Mouse (Mus musculus) thymus, postnatal 0 days (tissue): ENCODE results near the gene Rbks. TPM values are rescaled to one million over a fixed set of nuclear protein-coding genes. Genes with fewer than 3 reads are reported as not detected.

Experiments used
- DNase-seq: peaks from one replicate; pipeline ENCODE4 v3.0.0-alpha.2; 2015; ENCODE audit warnings: low spot score
- microRNA-seq: library from miRNA; unstranded; fragments of <30 nt; microRNA quantifications from one replicate; pipeline ENCODE4, GENCODE M21; 2016; ENCODE audit warnings: borderline number of aligned reads
- polyA plus RNA-seq: library from polyadenylated mRNA; unstranded; fragments of >200 nt; fragmentation: Nextera tagmentation; extraction: Ambion mirVana; gene quantifications from 2 replicates; pipeline ENCODE4 v1.2.1, GENCODE M21; 2015

The Rbks gene
- polyA plus RNA-seq, 1 experiment from 2014 or later, result 22.1 TPM

GRCm38 (mm10) chr5:31588016-31588415 lies 109.4 kb downstream of the Rbks start:
- DNase-seq, result no peak

- DNase-seq, result no peak
Observed at GRCm38 (mm10) chr5:31585526-31585925, 111.9 kb downstream of the Rbks start.

DNA sequence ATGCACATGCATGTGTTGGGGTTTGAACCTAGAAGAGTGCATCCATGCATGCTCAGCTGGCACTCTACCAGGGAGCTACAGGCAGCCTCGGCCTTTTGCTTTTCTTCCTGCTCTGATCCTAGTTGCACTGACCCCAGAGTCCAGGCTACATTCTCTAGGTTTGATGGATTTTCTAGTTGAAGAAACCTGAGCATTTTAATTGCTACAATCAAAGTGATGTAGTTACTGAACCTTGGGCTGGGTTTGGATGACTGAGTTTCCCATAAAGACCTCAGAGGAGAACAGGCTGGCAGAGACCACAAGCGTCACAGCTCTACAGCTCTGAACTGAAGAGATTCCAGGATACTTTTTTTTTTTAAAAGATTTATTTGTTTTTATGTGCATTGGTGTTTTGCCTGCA lies 114.2 kb downstream of the Rbks start:
- DNase-seq, result no peak

DNA sequence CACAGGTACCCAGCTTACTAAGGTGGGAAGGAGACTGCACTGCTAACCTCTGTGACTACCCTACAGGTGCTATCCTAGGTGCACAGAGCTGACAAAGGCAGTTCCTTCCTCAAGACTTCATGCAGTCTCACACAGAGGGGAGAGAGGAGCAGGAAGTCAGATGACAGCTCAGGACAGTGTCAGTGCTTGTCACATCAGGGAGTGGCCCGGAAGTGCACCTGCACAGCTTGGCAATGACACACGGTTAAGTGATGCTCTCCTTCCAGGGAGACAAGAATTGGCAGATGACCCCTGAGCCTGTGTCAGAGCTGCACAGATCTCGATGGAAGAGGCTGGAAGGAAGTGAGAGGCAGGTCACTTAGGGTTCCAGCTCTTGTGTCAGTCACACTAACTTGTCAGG lies 115.5 kb downstream of the Rbks start:
- peak; percentile 32 for DNase-seq

- DNase-seq, result no peak
Observed at GRCm38 (mm10) chr5:31581263-31581662, 116.2 kb downstream of the Rbks start.

- DNase-seq, result no peak
Observed at GRCm38 (mm10) chr5:31576539-31576975, 120.9 kb downstream of the Rbks start.

Small RNAs within 50 kb of the gene (microRNA-seq; reads per million reads assigned to microRNA genes)
- not detected for gene Mir3473e

Other genes starting within 250 kb of the Rbks start
- 33.2 and 43.4 TPM in 2 replicates for gene Zfp512, start 245.2 kb downstream of the Rbks start, polyA plus RNA-seq
- gene 4930548H24Rik, start 211.9 kb downstream of the Rbks start, polyA plus RNA-seq, result 0.09 and 0.16 TPM in 2 replicates
- 35.4 and 35.6 TPM in 2 replicates for gene Gpn1, start 202.9 kb downstream of the Rbks start, polyA plus RNA-seq
- 20.7 and 31.6 TPM in 2 replicates for gene Slc4a1ap, start 170.6 kb downstream of the Rbks start, polyA plus RNA-seq
- 13.9 and 17.0 TPM in 2 replicates for gene Supt7l, start 169.8 kb downstream of the Rbks start, polyA plus RNA-seq
- gene Mrpl33, start 100.7 kb downstream of the Rbks start, polyA plus RNA-seq, result 425 and 428 TPM in 2 replicates
- 48.1 and 53.9 TPM in 2 replicates for gene Babam2, start 57 bp upstream of the Rbks start, polyA plus RNA-seq